10 mouse cellular contexts compared by ENCODE assay signal in genomic region chr8:87539829-87540394, GRCm38 (mm10). TPM values are rescaled to one million over a fixed set of nuclear protein-coding genes. Genes with fewer than 3 reads are reported as not detected.
DNase-seq lines count a peak whose midpoint lies in the region; ATAC-seq and TF ChIP-seq lines count a peak whose summit lies in the region.
"Had no signal": no experiment of that assay in that cellular context is flagged by ENCODE, and none has a peak within 500 bp of the region (broad histone marks: within the 10 kb centered on the region; RNA-seq: fewer than 3 reads in every experiment).

No protein-coding gene starts in this region.

- H3K36me3 ChIP-seq in ES-E14 (ENCODE audit: control insufficient read depth, insufficient read depth, low read length, poor library complexity, severe bottlenecking), result no peaks in the 10 kb centered on the region
- H3K36me3 ChIP-seq in hindbrain, embryonic 10.5 days, result no peaks in the 10 kb centered on the region
- H3K36me3 ChIP-seq: limb, embryonic 13.5 days had no signal

- H3K9ac ChIP-seq in ES-E14 (ENCODE audit: insufficient read depth, low read depth, low read length, poor library complexity, severe bottlenecking), result no peak overlapping the region
- H3K9ac ChIP-seq: limb, embryonic 13.5 days had no signal

- H3K4me3 ChIP-seq in ES-E14 (ENCODE audit: insufficient read depth in 1 of 2, low read depth in 1 of 2, low read length in 2 of 2, poor library complexity in 1 of 2, severe bottlenecking in 1 of 2), result no peak overlapping the region
- H3K4me3 ChIP-seq in hindbrain, embryonic 10.5 days, result peak overlapping the region; percentile 18
- H3K4me3 ChIP-seq: erythroblast, embryonic 14.5 days; limb, embryonic 13.5 days had no signal

- intact Hi-C loops in left cerebral cortex, postnatal 36 days (cut with DNase I), result loop anchor here (5.0 to 10.0 kb wide), 2 partner anchors 68 to 325 kb away; partner anchors contain the start of gene Cbln1

- no peaks in the 10 kb centered on the region; the same call in 1 of the 2 replicates for H3K9me3 ChIP-seq in ES-E14 (ENCODE audit: control insufficient read depth, insufficient read depth, low read depth, low read length)
- 0 out of 2 replicates have a peak, but pooled peaks cover 3% of the 10 kb centered on the region for H3K9me3 ChIP-seq in hindbrain, embryonic 10.5 days
- H3K9me3 ChIP-seq: limb, embryonic 13.5 days had no signal

- in situ Hi-C loops in ES-E14 (cut with MboI; ENCODE audit: low sequenced_read_pairs in 2 of 2, unreplicated experiment in 2 of 2), result loop anchor here in 1 of 2 experiments (5.0 to 10.0 kb wide), 2 partner anchors 318 to 605 kb away; no protein-coding TSS in a partner anchor

- peaks cover 7% of the 10 kb centered on the region; the same call in 1 of the 2 replicates for H3K27me3 ChIP-seq in hindbrain, embryonic 10.5 days (ENCODE audit: insufficient read depth, poor library complexity, severe bottlenecking)

- WGBS in hindbrain, embryonic 10.5 days, result 22% methylated on average over 15 of the region's 15 CpGs

- peak; percentile 39 for DNase-seq in ES-E14 (ENCODE audit: low read depth, low spot score)
- peak; percentile 64 to 65 for DNase-seq in cerebellum, postnatal 14 days
- DNase-seq in hindbrain, embryonic 10.5 days (ENCODE audit: low spot score), result peak; percentile 6
- peak; percentile 21 to 23 for DNase-seq in left cerebral cortex, postnatal 36 days (ENCODE audit: low spot score in 2 of 2)
- DNase-seq in T-cell, adult 2 months (ENCODE audit: low spot score), result no peak
- DNase-seq in gastrocnemius, postnatal 25 days, result no peak

- peaks cover 0 to 2% of the 10 kb centered on the region in 2 experiments; a peak in 1 of 4 replicates for H3K4me1 ChIP-seq in ES-E14 (ENCODE audit: control insufficient read depth in 2 of 2, insufficient read depth in 2 of 2, low read length in 2 of 2, poor library complexity in 1 of 2)
- H3K4me1 ChIP-seq in hindbrain, embryonic 10.5 days (replicated peaks), result peaks cover 16% of the 10 kb centered on the region

- no peak for ATAC-seq in erythroid progenitor cell, adult 5-6 weeks (replicated peaks; ENCODE audit: low FRiP score, poor library complexity, severe bottlenecking)
- ATAC-seq in megakaryocyte, adult 5-6 weeks (ENCODE audit: poor library complexity, severe bottlenecking), result no peak

- no peak overlapping the region for H3K27ac ChIP-seq in ES-E14 (ENCODE audit: insufficient read depth, low read depth, low read length, poor library complexity, severe bottlenecking)
- no peak overlapping the region for H3K27ac ChIP-seq in hindbrain, embryonic 10.5 days
- H3K27ac ChIP-seq: limb, embryonic 13.5 days had no signal

TF ChIP-seq in ES-E14, 5 proteins besides CTCF, POLR2A, EP300 and RAD21:
- no peak for TF ChIP-seq ZNF384 (IDR thresholded peaks at IDR 0.05; ENCODE audit: low read depth, low read length)
- TF ChIP-seq MAFK (IDR thresholded peaks at IDR 0.05; ENCODE audit: insufficient read depth, low read depth, low read length), result no peak
- TF ChIP-seq ZC3H11A (IDR thresholded peaks at IDR 0.05; ENCODE audit: borderline replicate concordance, low read depth, low read length), result no peak
- TF ChIP-seq HCFC1 (IDR thresholded peaks at IDR 0.05; ENCODE audit: borderline replicate concordance, insufficient read depth, low read length), result no peak
- TF ChIP-seq CHD2 (IDR thresholded peaks at IDR 0.05; ENCODE audit: low read depth, low read length), result no peak

RNA-seq across cellular contexts. Expression of gene 4933402J07Rik, which starts 23.7 kb away (rescaled TPM):
- total RNA-seq in ES-E14 (2012; rRNA removed), result not detected in 2 replicates
- polyA plus RNA-seq in hindbrain, embryonic 10.5 days (2016; fragmentation: Nextera tagmentation; extraction: Ambion mirVana), result not detected in 2 replicates
- total RNA-seq in left cerebral cortex, postnatal 36 days (2021), result not detected
- total RNA-seq in erythroid progenitor cell, adult 5-6 weeks (2015; ENCODE audit: low replicate concordance), result not detected in 2 replicates
- not detected in 2 replicates for total RNA-seq in erythroid progenitor cell, adult 5-6 weeks (2017; ENCODE audit: low replicate concordance)
- not detected in 2 replicates for total RNA-seq in megakaryocyte, adult 5-6 weeks (2015)
- total RNA-seq in megakaryocyte, adult 5-6 weeks (2017), result not detected in 2 replicates
- not detected for total RNA-seq in gastrocnemius, postnatal 25 days (2021)
- polyA plus RNA-seq: erythroblast, embryonic 14.5 days; limb, embryonic 13.5 days had no signal

Comparison
In these comparisons a context has a peak if more than half of its experiments do, and no peak if none do; other contexts are left out.
1. DNase-seq: peak in ES-E14 (single experiment), cerebellum, postnatal 14 days (2 of 2), hindbrain, embryonic 10.5 days (single experiment) and left cerebral cortex, postnatal 36 days (2 of 2); none in T-cell, adult 2 months (single experiment) and gastrocnemius, postnatal 25 days (single experiment).